Mouse (Mus musculus): ENCODE results near the gene Clec11a.

Gene Clec11a

DNA sequence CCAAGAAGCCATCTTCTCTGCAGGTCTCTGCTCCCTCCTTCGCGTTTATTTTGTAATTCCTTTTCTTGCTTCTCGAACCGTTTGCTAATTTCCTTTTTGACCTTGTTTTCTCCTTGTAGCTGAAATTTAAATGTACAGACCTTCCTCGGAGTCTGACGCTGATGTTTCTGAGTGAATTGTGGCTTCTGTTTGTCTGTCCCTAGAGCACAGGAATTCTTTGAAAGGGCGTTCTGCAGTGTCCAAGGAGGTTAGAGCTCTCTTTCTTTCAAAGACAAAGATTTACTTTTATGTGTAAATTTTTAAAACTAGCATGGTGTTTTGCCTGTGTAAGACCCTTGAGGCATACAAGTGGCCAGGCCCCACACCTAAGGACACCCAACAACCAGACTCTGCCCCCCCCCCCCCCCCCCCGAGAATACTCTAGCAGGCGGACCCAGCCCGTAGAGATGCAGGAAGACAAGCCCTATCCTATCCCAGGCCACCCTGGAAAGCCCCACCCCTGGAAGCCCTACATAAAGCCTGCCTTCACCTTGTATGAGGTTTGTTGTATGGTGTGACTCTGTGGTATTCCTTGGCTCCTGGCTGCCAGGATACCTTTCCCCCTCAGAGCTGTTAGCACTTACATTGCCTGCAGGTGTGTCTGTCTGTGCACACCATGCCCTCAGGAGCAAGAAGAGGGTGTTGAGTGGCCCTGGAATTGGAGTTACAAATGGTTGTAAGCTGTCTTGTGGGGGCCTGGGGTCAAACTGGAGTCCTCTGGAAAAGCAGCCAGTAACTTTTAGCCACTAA is 30.0 kb downstream of the Clec11a start:
- DNase-seq = no peak

DNA sequence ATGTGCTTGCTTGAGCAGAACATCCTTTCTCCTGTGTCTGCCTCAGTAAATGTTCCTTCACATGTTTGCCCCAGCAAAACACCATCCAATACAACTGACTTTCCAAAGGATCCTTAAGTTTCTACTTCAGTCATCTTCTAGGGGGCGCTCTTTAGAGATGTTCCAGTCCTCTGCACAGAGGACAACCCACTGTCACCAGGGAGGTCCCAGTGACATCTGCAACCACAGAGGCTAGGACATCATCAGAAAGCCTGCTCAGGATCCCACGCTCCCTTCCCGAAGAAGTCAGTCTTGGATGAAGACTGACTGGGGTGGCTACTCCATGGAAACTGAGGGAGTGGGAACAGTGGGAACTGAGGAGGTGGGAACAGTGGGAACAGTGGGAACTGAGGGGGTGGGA is 31.2 kb downstream of the Clec11a start:
- no peak for DNase-seq

DNA sequence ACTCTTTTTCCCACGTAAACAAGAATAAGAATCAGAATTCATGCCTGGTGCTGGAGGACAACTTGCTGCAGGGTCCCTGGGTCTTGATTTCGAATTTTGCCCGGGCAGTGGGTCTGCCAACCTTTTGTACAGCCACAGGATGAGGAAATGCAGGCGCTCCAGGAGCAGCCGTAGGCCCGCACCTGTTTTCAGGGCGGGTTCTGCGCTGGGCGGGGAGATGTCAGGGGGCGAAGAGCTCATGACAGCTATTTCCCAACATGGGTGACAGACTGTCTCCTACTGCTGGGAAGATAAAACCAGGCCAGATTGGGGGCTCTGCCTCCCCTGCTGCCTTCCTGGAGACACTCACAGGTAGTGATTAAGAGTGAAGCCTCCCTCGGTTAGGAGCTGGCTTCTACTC is 32.6 kb downstream of the Clec11a start:
- DNase-seq = no peak

DNA sequence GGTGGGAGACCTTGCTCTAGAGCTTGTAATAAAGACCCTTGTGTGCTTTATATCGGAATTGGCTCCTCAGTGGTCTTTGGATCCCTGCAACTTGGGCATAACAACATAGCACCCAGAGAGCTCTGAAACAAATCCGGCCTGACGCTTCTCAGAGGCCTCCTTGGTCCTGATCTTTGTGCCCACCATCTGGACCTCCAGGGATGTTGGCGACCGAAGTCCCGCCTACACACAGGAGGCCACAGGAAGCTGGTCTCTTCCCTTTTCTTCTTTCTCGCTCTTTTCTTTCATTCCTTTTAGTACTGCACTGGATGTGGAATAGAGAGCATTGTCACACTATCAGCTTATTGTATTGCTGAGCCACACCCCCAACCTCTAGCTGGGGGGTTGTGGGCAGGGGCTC is 33.3 kb downstream of the Clec11a start:
- no peak for DNase-seq

DNA sequence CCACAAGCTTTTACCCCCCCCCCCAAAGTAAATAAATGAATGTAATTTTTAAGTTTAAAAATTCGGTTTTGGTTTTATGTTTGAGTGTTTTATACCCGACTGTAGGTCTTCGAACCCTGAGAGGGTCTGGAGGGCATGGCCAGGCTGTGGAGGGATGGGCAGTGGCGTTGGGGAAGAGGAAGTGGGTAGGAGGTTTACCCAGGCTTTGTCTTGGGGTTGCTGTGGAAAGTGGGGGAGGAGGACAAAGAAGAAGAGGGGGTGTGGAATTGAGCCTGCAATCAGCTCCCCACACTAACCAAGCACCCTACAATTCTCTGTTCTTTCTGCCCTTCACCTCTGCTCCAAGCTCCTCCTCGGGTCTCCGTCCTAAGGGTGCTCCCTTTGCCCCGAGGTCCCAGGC is 34.2 kb downstream of the Clec11a start:
- no peak for DNase-seq

DNA sequence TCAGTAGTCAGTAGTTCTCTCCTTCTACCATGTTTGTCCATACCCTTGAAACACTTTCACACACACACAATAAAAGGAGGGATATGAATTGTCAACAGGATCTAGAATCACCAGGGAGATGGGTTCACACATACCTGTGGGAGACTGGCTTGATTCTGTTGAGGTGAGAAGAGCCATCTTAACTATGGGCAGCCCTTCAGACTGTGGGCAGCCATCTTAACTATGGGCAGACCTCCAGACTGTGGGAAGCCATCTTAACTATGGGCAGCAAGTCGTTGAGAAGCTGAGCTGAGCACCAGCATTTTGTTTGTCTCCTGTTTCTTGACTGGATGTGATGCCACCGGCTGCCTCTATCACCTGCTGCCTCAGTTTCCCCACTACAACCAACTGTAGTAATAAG is 35.4 kb downstream of the Clec11a start:
- DNase-seq = no peak

DNA sequence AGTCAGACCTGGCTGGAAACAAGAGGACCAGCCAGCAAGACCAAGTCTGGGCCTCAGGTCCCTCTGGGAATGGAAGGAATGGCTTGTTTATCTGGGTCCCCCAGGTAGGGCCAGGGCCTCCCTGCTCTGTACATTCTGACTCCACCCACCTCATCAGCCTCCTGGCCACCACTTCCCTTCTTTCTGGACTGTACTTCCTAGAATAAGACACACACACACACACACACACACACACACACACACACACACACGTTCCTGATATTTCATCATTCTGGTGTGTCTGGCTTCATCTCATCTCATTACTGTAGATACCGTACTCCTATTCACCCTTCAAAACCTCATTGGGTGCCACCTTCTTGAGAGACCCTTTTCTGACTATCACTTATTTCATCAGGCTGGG is 37.3 kb downstream of the Clec11a start:
- no peak for DNase-seq

DNA sequence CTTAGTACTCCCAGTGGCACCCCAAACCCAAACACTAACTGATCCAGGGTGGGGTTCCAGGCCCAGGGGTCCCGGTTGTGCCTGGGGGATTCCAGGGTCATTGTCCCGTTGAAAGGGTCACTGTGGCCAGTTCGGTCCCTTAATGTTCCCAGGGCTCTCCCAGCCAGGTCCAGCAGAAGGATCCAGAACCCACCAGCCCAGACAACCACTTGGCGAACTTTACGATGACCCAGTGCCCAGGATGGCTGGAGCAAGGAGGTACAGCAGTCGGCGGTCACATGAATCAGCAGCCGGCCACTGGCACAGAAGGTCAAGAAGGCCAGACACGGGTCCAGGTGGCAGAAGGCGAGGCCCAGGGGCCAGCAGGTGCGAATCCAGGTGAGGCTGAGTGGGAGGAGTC is 38.6 kb downstream of the Clec11a start:
- DNase-seq = no peak

DNA sequence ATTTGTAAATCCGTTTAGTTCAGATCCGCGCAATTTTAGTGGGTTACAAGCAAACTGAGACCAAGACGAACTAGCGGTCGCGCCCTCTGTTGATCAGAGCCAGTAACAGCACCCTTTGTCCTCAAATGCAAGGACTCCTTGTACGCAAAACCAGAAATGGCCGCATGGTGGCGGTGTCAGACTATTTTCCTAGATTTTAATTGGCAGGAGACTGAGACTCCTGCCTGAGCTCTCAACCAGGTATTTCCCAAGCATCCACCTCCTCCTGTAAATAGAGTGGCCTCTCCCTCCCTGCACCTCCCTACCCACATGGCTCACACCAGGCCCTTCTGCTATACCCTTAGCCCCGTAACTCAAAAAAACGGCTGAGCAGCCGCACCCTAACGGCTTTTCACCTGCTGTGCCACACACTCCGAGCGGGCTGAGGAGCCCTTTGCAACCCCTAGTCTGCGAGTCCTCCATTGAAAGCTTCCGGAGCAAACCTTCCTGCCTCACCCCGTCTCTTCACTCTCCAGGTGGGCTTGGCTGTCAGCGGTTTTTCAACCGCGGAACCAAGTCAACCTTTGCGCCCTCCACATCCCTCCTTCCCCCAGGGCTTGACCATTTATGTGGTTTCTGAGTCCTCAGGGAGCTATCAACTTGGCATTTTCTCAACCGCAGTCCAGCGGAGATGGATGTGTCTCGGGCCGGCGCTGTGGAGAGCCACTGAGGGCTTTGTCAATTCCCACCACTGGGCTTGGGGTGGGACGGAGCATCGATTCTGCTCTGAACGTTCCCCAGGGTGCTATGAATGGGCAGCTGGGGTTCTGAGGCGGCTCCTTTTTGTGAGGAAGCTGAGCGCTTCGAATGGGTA is 43.7 kb downstream of the Clec11a start:
- peak; percentile 94 for DNase-seq

DNA sequence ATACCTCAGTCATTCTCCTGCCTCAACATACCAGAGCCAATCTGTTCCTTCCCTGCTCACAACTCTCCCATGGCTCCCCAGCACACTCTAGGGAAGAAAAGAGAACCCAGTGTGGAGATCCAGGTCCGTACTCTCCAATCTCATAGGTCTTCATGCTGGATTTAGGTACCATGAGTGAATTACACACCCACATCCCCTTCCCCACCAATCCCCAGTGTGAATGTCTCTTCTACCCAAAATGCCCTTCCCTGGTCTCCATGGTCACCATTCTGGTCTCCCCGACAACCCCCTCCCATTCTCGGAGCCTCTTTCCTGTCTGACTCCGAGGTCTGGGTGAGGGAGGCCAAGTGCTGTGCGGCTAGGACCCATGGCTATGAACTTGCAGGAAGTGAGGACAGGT is 45.6 kb downstream of the Clec11a start, which contains the start of gene Gm15517:
Gene Gm15517, plus strand, starts transcription at position 301 of the 400 bp plus-strand sequence.
- no peak for DNase-seq

DNA sequence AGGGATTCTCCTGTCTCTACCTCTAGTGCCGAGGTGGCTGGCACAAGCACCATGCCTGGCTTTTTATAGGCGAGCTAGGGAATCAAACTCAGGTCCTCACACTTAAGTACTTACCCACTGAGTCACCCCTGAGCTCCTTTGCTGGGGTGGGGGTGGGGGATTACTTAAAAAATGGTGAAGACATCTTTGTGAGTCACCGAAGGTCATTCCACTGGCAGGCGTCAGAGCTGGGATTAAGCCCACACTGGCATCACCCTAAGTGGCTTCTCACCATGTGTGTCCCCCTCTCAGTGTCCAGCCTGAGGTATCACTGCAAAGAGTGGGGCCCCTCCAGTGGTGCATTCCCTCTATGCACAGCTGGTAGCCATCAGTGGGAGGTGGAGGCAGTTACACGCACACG is 46.3 kb downstream of the Clec11a start:
- no peak for DNase-seq

DNA sequence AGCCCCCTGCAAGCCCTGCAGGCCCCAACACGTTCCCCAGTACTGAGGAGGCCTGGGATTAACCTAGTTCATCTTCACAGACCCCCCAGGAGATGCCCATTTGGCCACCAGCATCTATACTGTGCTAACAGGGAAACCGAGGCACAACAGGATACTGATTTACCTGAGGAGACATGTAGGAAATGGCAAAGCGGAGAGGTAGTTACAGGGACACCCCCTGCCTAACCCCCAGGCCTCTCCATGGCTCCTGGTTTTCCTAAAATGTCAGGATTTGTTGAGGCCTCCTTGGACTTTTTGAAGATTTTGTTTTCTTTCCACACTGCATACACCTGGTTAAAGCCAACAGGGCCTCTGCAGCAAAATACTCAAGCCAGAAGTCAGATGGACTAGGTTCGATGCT is 49.4 kb downstream of the Clec11a start, which contains the start of gene Acp4:
Gene Acp4, minus strand, starts transcription at position 101 of the 400 bp plus-strand sequence.
- no peak for DNase-seq

DNA sequence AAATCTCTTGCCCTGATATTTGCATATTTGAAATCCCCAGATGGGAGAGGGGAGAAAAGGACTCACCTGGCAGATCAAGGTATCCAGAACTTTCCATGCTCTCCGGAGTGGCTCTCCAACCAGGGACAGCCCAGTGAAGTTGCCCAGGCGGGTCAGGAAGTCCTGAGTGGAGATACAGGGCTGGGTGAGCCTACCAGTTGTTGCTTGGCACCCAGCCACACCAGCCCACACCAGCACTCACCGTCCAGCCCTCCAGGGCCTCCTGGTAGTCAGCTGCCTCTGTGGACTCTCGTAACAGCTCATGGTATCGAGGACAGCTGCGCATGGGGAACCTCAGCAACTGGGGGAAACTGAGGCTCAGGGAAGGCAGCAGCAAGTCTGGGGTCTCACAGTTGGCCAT is 51.8 kb downstream of the Clec11a start:
- no peak for DNase-seq

DNA sequence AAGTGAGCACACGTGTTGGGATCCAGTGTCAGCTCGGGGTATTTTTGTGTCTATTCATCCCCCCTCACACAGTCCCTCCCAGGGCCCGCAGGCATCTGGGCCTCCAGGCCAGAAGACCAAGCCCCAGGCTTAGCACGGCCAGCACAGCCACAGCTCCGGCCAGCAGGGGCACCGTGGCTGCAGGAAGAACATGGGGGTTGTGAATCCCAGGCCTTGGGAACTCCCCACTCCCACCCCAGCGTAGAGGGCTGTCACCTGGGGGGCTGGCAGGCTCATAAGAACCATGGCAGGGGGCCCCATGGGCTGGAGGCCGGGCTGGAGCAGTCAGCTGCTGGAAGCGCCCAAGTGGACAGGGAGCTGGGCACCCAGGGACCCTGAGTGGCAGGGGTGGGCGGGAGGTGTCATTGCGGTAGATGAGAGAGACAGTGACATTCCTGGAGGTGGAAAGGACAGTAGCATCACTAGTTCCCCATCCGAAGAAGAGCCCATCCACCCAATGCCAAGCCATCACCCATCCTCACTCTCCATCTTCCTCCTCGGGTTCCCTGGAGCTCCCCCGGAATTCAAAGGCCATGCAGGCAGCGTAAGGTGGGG is 53.6 kb downstream of the Clec11a start:
- DNase-seq = no peak
